ENCODE assay signal across 1 mouse cellular context in genomic region chr8:70541081-70541480, GRCm38 (mm10).
TF ChIP-seq lines count a peak whose summit lies in the region.

No protein-coding gene starts in this region.

TF ChIP-seq in CH12.LX, 34 proteins besides CTCF, POLR2A, EP300 and RAD21:
- no peak for TF ChIP-seq TBP (conservative IDR thresholded peaks at IDR 0.05; ENCODE audit: low read depth, low read length)
- no peak for TF ChIP-seq TCF12 (IDR thresholded peaks at IDR 0.05; ENCODE audit: low read depth, low read length)
- no peak for TF ChIP-seq CHD2 (IDR thresholded peaks at IDR 0.05; ENCODE audit: low read length)
- TF ChIP-seq MEF2A (IDR thresholded peaks at IDR 0.05; ENCODE audit: borderline replicate concordance, low read depth, low read length) = no peak
- no peak for TF ChIP-seq RCOR1 (conservative IDR thresholded peaks at IDR 0.05; ENCODE audit: low read depth, low read length)
- no peak for TF ChIP-seq ETS1 (conservative IDR thresholded peaks at IDR 0.05; ENCODE audit: low read depth, low read length)
- no peak for TF ChIP-seq SMC3 (IDR thresholded peaks at IDR 0.05; ENCODE audit: low read depth, low read length)
- TF ChIP-seq USF1 (IDR thresholded peaks at IDR 0.05; ENCODE audit: low read depth, low read length) = no peak
- no peak for TF ChIP-seq NELFE (IDR thresholded peaks at IDR 0.05; ENCODE audit: low read depth, low read length)
- no peak for TF ChIP-seq USF2 (conservative IDR thresholded peaks at IDR 0.05; ENCODE audit: low read depth, low read length)
- TF ChIP-seq UBTF (IDR thresholded peaks at IDR 0.05; ENCODE audit: low read depth, low read length) = no peak
- TF ChIP-seq NRF1 (IDR thresholded peaks at IDR 0.05; ENCODE audit: low read depth, low read length) = no peak
- no peak for TF ChIP-seq MYC (IDR thresholded peaks at IDR 0.05; ENCODE audit: low read depth, low read length)
- no peak for TF ChIP-seq E2F4 (IDR thresholded peaks at IDR 0.05; ENCODE audit: insufficient replicate concordance, low read depth, low read length)
- TF ChIP-seq MAZ (IDR thresholded peaks at IDR 0.05; ENCODE audit: low read depth, low read length) = no peak
- no peak for TF ChIP-seq POLR2AphosphoS2 (IDR thresholded peaks at IDR 0.05; ENCODE audit: low read depth, low read length)
- no peak for TF ChIP-seq ZC3H11A (IDR thresholded peaks at IDR 0.05; ENCODE audit: low read depth, low read length)
- TF ChIP-seq ZNF384 (IDR thresholded peaks at IDR 0.05; ENCODE audit: low read depth, low read length) = no peak
TF ChIP-seq in CH12.LX: peak in this region for 0.
